Mouse (Mus musculus) bone marrow macrophage, adult 2 months (primary cell): ENCODE measurements around the gene P3h1. TPM values are rescaled to one million over a fixed set of nuclear protein-coding genes. Genes with fewer than 3 reads are reported as not detected.

ENCODE experiments used
- H3K27ac ChIP-seq: 2 replicates; pipeline ENCODE4 v1.5.1; 2012; ENCODE audit warnings: low read depth, low read length; ENCODE audit not compliant: insufficient read depth
- H3K4me1 ChIP-seq: 2 replicates; pipeline ENCODE4 v1.6.1; 2012; ENCODE audit warnings: low read length; ENCODE audit not compliant: control insufficient read depth, insufficient read depth
- H3K4me3 ChIP-seq: 2 replicates; pipeline ENCODE4 v1.5.1; 2012; ENCODE audit warnings: mild to moderate bottlenecking, low read length, moderate library complexity; ENCODE audit not compliant: insufficient read depth
- CTCF ChIP-seq: IDR thresholded peaks from 2 replicates; pipeline ENCODE4 v1.5.1; 2012; ENCODE audit warnings: low read depth, mild to moderate bottlenecking, low read length, moderate library complexity
- POLR2A ChIP-seq: IDR thresholded peaks from 2 replicates; pipeline ENCODE4 v1.6.1; 2012; ENCODE audit warnings: mild to moderate bottlenecking, low read depth, low read length, borderline replicate concordance
- polyA plus RNA-seq: library from polyadenylated mRNA; stranded (reverse); fragments of >200 nt; gene quantifications from 2 replicates; pipeline ENCODE4 v1.2.4, GENCODE M21; 2012; ENCODE audit not compliant: missing spikeins, insufficient read depth, insufficient read length

Gene P3h1
- polyA plus RNA-seq, 1 experiment, result 12.2 TPM

- peak; percentile 48 for TF ChIP-seq CTCF
- TF ChIP-seq POLR2A, result no peak
- H3K27ac ChIP-seq, result no peak overlapping the region
- H3K4me1 ChIP-seq, result no peaks in the 10 kb centered on the region
Measured at GRCm38 (mm10) chr4:119247462-119248235, 14.9 kb downstream of the P3h1 start.

DNA sequence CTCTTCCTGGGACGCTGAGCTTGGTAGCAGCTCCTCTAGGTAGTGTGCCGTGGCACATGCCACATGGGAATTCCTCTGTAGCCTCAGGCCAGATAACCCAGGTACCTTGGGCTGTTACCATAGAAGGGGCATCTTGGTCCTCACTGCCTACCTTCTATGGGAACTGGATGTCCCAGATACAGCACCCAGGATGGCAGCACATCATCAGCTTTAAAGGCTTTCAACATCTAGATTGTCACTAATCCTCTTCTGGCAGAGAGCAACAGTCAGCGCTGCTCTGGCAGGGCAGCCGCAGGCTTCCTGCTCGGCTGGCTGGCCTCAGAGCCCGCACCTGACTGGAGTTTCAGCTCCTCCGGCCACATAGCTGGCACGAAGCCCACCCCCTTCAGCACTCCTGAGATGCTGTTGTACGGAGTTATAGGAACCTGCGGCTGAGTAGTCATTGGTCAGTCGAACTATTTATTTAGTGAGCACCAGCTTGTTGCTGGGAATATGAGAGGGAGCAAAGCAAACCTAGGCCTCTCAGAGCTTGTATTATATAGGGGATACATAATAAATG, 15.8 kb downstream of the P3h1 start:
- H3K4me1 ChIP-seq, result no peaks in the 10 kb centered on the region
- H3K4me3 ChIP-seq, result no peak overlapping the region
- TF ChIP-seq POLR2A (no peak), CTCF (no peak)
- no peak overlapping the region for H3K27ac ChIP-seq

More at GRCm38 (mm10) chr4:119247462-119248235, 14.9 kb downstream of the P3h1 start:
- no peak overlapping the region for H3K4me3 ChIP-seq

- TF ChIP-seq POLR2A (no peak), CTCF (no peak)
- H3K27ac ChIP-seq, result no peak overlapping the region
- H3K4me1 ChIP-seq, result no peaks in the 10 kb centered on the region
- H3K4me3 ChIP-seq, result no peak overlapping the region
Measured at GRCm38 (mm10) chr4:119252025-119252808, 19.5 kb downstream of the P3h1 start.

DNA sequence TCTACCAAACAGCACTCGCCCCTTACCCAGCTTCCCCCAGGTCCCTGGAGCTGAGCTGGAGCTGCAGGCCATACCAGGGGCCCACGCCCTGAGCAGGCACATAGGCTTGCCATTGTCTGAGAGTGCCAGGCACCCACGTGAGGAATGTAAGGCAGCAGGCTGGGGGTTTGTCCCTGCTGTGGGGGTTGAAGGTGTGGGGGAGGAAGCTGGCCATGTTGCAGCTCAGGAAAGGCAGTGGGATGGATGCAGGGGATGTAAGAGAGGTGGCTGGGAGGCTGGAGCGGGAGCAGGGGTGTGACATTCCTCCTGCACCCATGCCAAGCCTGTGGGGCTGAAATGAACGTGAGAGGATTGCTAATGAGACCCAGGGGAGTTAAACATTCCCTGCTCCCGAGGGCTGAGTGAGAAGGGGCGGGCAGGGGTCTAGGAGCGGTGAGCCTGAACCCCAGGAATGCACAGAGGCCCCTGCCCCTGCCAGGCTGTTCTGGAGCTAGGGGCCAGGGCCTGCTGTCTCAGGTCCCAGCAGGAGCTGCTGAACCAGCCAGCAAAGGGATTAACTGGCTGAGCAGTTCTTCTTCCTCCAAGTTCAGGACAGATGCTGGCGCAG, 21.4 kb downstream of the P3h1 start:
- Histone ChIP-seq H3K4me3 (no peak overlapping the region), H3K4me1 (0 out of 2 replicates have a peak, but pooled peaks cover under 1% of the 10 kb centered on the region), H3K27ac (no peak overlapping the region)
- no peak for TF ChIP-seq POLR2A

DNA sequence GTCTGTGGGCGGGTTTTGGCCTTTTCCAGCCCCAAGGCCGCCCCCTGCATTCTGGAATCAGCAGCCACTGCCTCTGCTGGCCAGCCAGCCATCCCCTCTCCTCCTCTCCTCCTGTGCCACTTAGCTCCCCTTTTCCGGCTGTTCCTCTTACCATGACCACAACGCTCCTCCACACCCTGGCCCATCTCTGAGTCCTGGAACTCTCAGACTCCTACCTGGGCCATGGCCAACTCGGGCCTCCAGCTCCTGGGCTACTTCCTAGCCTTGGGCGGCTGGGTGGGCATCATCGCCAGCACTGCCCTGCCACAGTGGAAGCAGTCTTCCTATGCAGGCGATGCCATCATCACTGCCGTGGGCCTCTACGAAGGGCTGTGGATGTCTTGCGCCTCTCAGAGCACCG, 22.6 kb downstream of the P3h1 start, which contains the start of gene Cldn19:
Gene Cldn19, plus strand, starts transcription at position 64 of the 400 bp plus-strand sequence.
- peaks cover 6% of the 10 kb centered on the region for H3K4me1 ChIP-seq
- H3K4me3 ChIP-seq, result no peak within 1 kb of the TSS

GRCm38 (mm10) chr4:119257083-119257482, 24.4 kb downstream of the P3h1 start:
- H3K4me1 ChIP-seq, result peaks cover 6% of the 10 kb centered on the region
- no peak for TF ChIP-seq POLR2A
- TF ChIP-seq CTCF, result no peak

More for the DNA sequence above, 22.6 kb downstream of the P3h1 start, which contains the start of gene Cldn19:
- no peak within 1 kb of the TSS for H3K27ac ChIP-seq
- TF ChIP-seq CTCF, result no peak
- TF ChIP-seq POLR2A, result no peak

DNA sequence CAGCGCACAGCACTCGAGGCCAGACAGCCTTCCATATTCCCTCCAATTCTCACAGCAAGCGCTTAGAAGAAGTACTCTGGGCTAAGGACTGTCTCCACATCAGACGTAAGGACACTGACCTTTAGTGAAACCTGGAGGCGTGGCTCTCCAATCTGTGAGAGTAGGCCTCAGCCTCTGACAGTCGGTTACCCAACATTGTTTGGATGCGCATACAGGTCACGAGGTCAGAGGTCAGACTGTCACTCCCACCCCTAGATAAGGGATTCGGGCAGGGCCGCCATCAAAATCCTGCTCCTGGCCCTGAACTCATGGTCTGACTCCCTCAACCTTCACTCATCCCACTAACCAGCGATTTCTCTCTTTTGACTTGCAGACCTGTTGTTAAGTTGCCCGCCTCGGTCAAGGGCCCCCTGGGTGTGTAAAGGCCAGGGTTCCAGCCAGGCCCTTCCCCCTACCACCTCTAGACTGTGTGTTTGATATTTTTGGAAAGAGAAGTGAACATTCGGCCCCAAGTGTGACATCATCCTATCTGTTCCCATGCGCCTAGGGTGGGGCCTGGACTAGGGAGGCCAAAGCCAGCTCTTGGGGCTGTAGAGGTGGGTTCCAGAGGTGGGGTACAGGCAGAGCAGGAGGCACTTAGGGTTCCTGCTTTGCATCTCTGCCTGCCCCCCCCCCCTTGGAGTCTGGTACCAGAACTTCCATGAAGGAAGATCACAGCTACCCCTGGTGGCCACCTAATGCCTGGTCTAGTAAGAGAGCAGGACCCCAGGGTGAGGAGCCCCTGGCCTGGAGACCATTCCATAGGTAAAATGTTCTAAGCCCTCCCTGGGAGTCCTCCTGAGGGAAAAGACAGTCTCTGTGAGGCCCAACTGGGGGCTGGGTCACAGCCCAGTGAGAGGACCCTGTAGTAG, 26.9 kb downstream of the P3h1 start:
- Histone ChIP-seq H3K4me1 (peaks cover 6% of the 10 kb centered on the region), H3K4me3 (no peak overlapping the region), H3K27ac (no peak overlapping the region)
- TF ChIP-seq CTCF, result no peak; the same call in 1 of the 2 replicates

More at GRCm38 (mm10) chr4:119257083-119257482, 24.4 kb downstream of the P3h1 start:
- H3K4me3 ChIP-seq, result no peak overlapping the region
- no peak overlapping the region for H3K27ac ChIP-seq

DNA sequence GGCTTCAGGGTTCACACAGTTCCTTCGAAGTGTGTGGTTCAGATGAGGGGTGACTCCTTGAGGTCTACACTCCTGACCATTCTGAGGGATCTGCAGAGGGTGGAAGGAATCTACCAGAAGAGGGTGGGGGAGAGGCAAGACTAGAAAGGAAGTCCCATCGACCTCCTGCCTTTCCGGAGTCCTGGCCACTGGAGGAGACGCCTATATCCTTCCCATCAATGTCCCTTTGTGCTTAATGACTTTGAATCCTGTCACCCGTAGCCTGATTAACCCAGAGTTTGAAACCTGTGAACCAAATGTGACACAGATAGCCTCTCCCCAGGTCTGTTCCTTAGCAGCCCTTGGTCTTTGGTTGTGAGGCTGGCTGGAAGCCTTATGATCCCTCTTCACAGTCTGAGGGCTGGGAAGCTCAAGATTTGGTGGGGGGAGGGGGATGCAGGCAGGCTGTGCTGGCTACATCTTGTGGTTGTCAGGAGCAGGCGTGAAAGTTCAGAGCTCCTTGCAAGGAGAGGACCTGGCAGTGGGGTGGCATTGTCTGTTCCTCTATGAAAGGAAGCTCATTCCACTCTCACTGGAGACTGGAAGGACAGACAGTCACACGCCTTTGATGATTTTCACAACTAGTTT, 28.5 kb downstream of the P3h1 start:
- Histone ChIP-seq H3K4me3 (no peak overlapping the region), H3K27ac (no peak overlapping the region), H3K4me1 (peaks cover 6% of the 10 kb centered on the region)
- TF ChIP-seq CTCF (no peak), POLR2A (no peak)

- Histone ChIP-seq H3K4me3 (no peak overlapping the region), H3K4me1 (peaks cover 6% of the 10 kb centered on the region), H3K27ac (no peak overlapping the region)
- TF ChIP-seq POLR2A (no peak), CTCF (no peak)
Measured at GRCm38 (mm10) chr4:119262483-119262882, 29.8 kb downstream of the P3h1 start.
